Mouse (Mus musculus): ENCODE results near the gene Tnfaip8l1. TPM values are rescaled to one million over a fixed set of nuclear protein-coding genes. Genes with fewer than 3 reads are reported as not detected.

Tnfaip8l1 gene
- polyA plus RNA-seq, 1 experiment from 2014 or later = 7.2 TPM

DNA sequence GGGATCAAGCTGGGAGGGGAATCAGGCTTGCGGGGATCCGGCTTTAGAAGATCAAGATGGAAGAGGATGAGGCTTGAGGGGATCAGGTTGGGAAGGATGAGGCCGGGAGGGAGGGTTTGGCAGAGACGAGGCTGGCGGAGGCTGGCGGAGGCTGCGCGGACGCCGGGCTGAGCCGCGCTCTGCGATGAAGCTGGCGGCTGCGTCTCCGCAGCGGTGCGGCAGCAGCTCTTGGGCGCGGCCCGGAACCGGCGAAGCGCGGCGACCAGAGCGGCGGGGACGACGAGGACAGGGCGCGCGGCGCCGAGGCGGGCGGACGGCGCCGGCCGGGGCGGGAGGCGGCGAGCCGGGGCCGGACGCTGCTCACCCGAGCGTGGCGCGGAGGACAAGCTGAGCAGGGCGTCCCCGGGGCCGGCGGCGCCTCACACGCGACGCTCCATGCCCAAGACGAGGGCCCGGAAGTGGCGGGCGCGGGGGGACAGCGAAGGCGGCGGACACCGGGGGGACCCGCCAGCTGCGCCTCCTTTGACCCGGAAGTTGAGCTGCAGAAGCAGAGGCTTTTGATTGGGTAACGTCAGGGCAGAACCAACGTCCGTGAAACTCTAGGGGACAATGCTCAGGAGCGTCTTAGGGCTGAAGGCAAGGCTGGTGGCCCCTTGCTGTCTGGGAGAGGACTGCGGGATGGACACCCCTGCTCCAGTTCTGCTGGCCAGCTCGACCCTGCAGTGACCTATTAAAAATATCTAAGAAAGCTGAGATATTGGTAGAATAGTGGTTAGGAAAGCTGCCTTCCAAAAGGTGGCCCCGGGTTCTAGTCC lies 56.3 kb downstream of the Tnfaip8l1 start, which contains the start of gene Dpp9:
TSS of gene Dpp9 (minus strand) at position 529 of the 815 bp plus-strand sequence.
- Histone ChIP-seq H3K36me3 (peaks cover 16% of the 10 kb centered on the region), H3K9me3 (replicated peaks) (no peaks in the 10 kb centered on the region), H3K27ac (replicated peaks) (peak within 1 kb of the TSS; percentile 95), H3K4me3 (peak within 1 kb of the TSS; percentile 96), H3K4me1 (peaks cover 34% of the 10 kb centered on the region), H3K27me3 (ENCODE audit: low read depth, poor library complexity, severe bottlenecking) (no peaks in the 10 kb centered on the region)
- peak; percentile 93 for DNase-seq (ENCODE audit: low spot score)
- WGBS = under 1% methylated on average over 69 of the region's 78 CpGs

DNA sequence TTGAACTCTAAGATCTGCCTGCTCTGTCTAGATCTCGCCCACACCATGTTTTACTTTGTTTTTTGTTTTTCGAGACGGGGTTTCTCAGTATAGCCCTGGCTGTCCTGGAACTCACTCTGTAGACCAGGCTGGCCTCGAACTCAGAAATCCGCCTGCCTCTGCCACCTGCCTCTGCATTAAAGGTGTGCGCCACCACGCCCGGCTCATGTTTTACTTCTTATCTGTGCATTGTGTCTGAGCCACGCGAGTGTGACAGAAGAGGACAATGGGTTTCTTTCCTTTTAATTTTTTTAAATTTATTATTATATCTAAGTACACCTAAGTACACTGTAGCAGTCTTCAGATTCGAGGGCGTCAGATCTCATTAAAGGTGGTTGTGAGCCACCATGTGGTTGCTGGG lies 57.0 kb downstream of the Tnfaip8l1 start:
- Histone ChIP-seq H3K4me3 (peak overlapping the region; percentile 96), H3K27ac (replicated peaks) (peak overlapping the region; percentile 95), H3K27me3 (ENCODE audit: low read depth, poor library complexity, severe bottlenecking) (no peaks in the 10 kb centered on the region), H3K9me3 (replicated peaks) (no peaks in the 10 kb centered on the region), H3K4me1 (peaks cover 34% of the 10 kb centered on the region), H3K36me3 (peaks cover 13% of the 10 kb centered on the region)
- WGBS = 50% methylated on average over 12 of the region's 12 CpGs
- DNase-seq (ENCODE audit: low spot score) = no peak

DNA sequence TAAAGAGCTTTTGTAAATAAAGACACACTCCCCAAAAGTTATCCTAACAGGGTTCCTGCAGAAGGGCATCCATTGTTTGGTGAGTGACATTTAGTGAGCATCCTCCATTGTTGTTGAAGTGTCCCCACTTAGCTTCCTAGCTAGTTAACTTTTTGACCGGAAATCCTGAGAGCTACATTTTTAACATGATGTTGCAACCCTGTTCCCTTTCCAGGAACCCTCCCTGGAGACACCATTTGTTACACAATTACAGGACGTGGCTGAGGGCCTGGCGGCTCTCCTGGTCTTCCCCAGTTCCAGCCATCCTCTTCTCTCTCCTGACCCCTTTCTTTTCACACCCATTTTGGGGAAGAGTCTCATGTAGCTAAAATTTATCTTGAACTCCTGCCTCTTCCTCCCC lies 57.5 kb downstream of the Tnfaip8l1 start:
- DNase-seq (ENCODE audit: low spot score) = no peak
- H3K36me3 ChIP-seq = peaks cover 7% of the 10 kb centered on the region
- peaks cover 34% of the 10 kb centered on the region for H3K4me1 ChIP-seq
- H3K4me3 ChIP-seq = peak overlapping the region; percentile 96
- H3K27me3 ChIP-seq (ENCODE audit: low read depth, poor library complexity, severe bottlenecking) = no peaks in the 10 kb centered on the region
- no peaks in the 10 kb centered on the region for H3K9me3 ChIP-seq (replicated peaks)
- 81% methylated on average over 3 of the region's 3 CpGs for whole genome bisulfite sequencing
- H3K27ac ChIP-seq (replicated peaks) = no peak overlapping the region

Small RNAs within 50 kb of the gene (microRNA-seq; reads per million reads assigned to microRNA genes)
- not detected for gene Gm44397

Other genes with a start within 250 kb of the Tnfaip8l1 start
- gene Zfp119b, start 213.0 kb upstream of the Tnfaip8l1 start, polyA plus RNA-seq (2016; fragmentation: Nextera tagmentation; extraction: Ambion mirVana) = 5.4 and 5.8 TPM in 2 replicates
- gene Ebi3, start 209.8 kb upstream of the Tnfaip8l1 start, polyA plus RNA-seq (2016; fragmentation: Nextera tagmentation; extraction: Ambion mirVana) = 2.1 and 2.3 TPM in 2 replicates
- 31.0 and 34.0 TPM in 2 replicates for gene Yju2, start 203.4 kb upstream of the Tnfaip8l1 start, polyA plus RNA-seq (2016; fragmentation: Nextera tagmentation; extraction: Ambion mirVana)
- gene Shd, start 192.0 kb upstream of the Tnfaip8l1 start, polyA plus RNA-seq (2016; fragmentation: Nextera tagmentation; extraction: Ambion mirVana) = 68.4 and 103 TPM in 2 replicates
- 78.4 and 95.0 TPM in 2 replicates for gene Fsd1, start 176.0 kb upstream of the Tnfaip8l1 start, polyA plus RNA-seq (2016; fragmentation: Nextera tagmentation; extraction: Ambion mirVana)
- 5.2 and 5.5 TPM in 2 replicates for gene Stap2, start 156.9 kb upstream of the Tnfaip8l1 start, polyA plus RNA-seq (2016; fragmentation: Nextera tagmentation; extraction: Ambion mirVana)
- 131 and 160 TPM in 2 replicates for gene Mpnd, start 156.8 kb upstream of the Tnfaip8l1 start, polyA plus RNA-seq (2016; fragmentation: Nextera tagmentation; extraction: Ambion mirVana)
- gene Sh3gl1, start 125.8 kb upstream of the Tnfaip8l1 start, polyA plus RNA-seq (2016; fragmentation: Nextera tagmentation; extraction: Ambion mirVana) = 161 and 162 TPM in 2 replicates
- 45.4 and 49.3 TPM in 2 replicates for gene Chaf1a, start 122.0 kb upstream of the Tnfaip8l1 start, polyA plus RNA-seq (2016; fragmentation: Nextera tagmentation; extraction: Ambion mirVana)
- gene Ubxn6, start 87.4 kb upstream of the Tnfaip8l1 start, polyA plus RNA-seq (2016; fragmentation: Nextera tagmentation; extraction: Ambion mirVana) = 35.7 and 41.2 TPM in 2 replicates
- 188 and 191 TPM in 2 replicates for gene Hdgfl2, start 82.8 kb upstream of the Tnfaip8l1 start, polyA plus RNA-seq (2016; fragmentation: Nextera tagmentation; extraction: Ambion mirVana)
- 0.04 and 0.11 TPM in 2 replicates for gene Plin4, start 52.7 kb upstream of the Tnfaip8l1 start, polyA plus RNA-seq (2016; fragmentation: Nextera tagmentation; extraction: Ambion mirVana)
- 0.11 and 0.21 TPM in 2 replicates for gene Plin5, start 44.9 kb upstream of the Tnfaip8l1 start, polyA plus RNA-seq (2016; fragmentation: Nextera tagmentation; extraction: Ambion mirVana)
- gene Lrg1, start 40.5 kb upstream of the Tnfaip8l1 start, polyA plus RNA-seq (2016; fragmentation: Nextera tagmentation; extraction: Ambion mirVana) = not detected in 2 replicates
- 1.2 and 1.8 TPM in 2 replicates for gene Sema6b, start 22.1 kb upstream of the Tnfaip8l1 start, polyA plus RNA-seq (2016; fragmentation: Nextera tagmentation; extraction: Ambion mirVana)
- gene Mydgf, start 21.4 kb downstream of the Tnfaip8l1 start, polyA plus RNA-seq (2016; fragmentation: Nextera tagmentation; extraction: Ambion mirVana) = 77.0 and 78.4 TPM in 2 replicates
- gene Dpp9, start 56.4 kb downstream of the Tnfaip8l1 start, polyA plus RNA-seq (2016; fragmentation: Nextera tagmentation; extraction: Ambion mirVana) = 45.6 and 46.9 TPM in 2 replicates
- gene Fem1a, start 94.3 kb downstream of the Tnfaip8l1 start, polyA plus RNA-seq (2016; fragmentation: Nextera tagmentation; extraction: Ambion mirVana) = 11.7 and 15.1 TPM in 2 replicates
- gene Ticam1, start 114.3 kb downstream of the Tnfaip8l1 start, polyA plus RNA-seq (2016; fragmentation: Nextera tagmentation; extraction: Ambion mirVana) = 2.4 and 3.1 TPM in 2 replicates
- 59.5 and 70.0 TPM in 2 replicates for gene Plin3, start 130.4 kb downstream of the Tnfaip8l1 start, polyA plus RNA-seq (2016; fragmentation: Nextera tagmentation; extraction: Ambion mirVana)
- not detected in 2 replicates for gene Arrdc5, start 137.8 kb downstream of the Tnfaip8l1 start, polyA plus RNA-seq (2016; fragmentation: Nextera tagmentation; extraction: Ambion mirVana)
- 291 and 321 TPM in 2 replicates for gene Uhrf1, start 140.8 kb downstream of the Tnfaip8l1 start, polyA plus RNA-seq (2016; fragmentation: Nextera tagmentation; extraction: Ambion mirVana)
- gene Kdm4b, start 163.6 kb downstream of the Tnfaip8l1 start, polyA plus RNA-seq (2016; fragmentation: Nextera tagmentation; extraction: Ambion mirVana) = 45.2 and 56.1 TPM in 2 replicates

All from midbrain, embryonic 10.5 days (tissue).